Mouse (Mus musculus): Measurements from ENCODE around the gene Srsf10. TPM values are rescaled to one million over a fixed set of nuclear protein-coding genes. Genes with fewer than 3 reads are reported as not detected.
A peak's percentile ranks its signal among the peaks of the same experiment; 100 is the strongest.

Srsf10 gene
- polyA plus RNA-seq, 1 experiment, result 28.6 TPM

DNA sequence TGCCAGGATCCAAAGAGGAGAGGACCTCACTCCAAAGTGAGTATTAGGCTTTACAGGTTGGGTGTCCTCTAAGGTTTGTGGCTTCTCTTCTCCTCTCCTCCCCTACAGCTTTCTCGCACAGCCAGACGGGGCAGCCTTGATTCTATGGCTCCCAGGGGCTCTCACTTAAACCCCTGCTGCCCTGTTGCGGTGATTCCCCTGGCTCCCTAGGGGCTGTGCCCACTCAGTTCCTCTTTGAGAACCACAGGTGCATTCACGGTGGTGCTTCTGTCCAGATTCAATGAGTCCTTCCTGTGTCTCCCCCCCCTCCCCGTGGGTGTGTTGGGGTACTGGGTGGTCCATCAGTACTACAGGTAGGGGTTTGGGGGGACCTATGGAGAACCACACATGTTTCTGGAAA lies 44.5 kb downstream of the Srsf10 start:
- TF ChIP-seq GATA1 (IDR thresholded peaks at IDR 0.05; ENCODE audit: low read length) (no peak), TAL1 (IDR thresholded peaks at IDR 0.05; ENCODE audit: low read length) (no peak)
- no peaks in the 10 kb centered on the region for H3K36me3 ChIP-seq (ENCODE audit: control insufficient read depth)
- H3K9me3 ChIP-seq (ENCODE audit: control insufficient read depth, low read length), result no peaks in the 10 kb centered on the region
- peaks cover 49% of the 10 kb centered on the region for H3K4me1 ChIP-seq (ENCODE audit: control insufficient read depth)
- no peak overlapping the region for H3K4me3 ChIP-seq (replicated peaks)
- H3K27me3 ChIP-seq (ENCODE audit: control insufficient read depth), result no peaks in the 10 kb centered on the region

DNA sequence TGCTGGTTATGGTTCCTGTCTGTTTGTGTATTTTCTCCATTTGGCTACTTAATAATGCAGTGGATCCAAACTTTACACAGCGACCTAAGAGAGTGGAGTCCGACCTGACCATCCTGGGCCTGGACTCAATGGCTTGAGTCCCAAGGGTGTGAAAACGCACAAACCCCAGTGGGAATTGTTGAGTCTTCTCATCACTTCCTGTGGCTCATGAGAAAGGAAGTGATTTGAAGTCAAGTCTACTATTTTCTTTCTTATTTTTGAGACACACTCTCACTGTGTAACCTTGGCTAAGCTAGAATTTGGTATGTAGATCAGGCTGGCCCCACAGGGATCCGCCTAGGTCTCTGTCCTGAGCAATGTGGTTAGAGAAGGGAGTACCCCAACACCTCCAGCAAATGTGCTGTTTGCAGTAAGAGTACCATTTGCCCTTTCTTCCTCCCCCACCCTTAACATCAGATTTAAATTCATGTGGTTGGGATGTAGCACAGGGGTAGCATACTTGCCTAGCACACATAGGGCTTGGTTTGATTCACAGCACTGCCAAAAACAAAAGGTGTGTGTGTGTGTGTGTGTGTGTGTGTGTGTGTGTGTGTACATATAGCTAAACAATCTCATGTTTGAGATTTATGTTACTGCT lies 47.2 kb downstream of the Srsf10 start:
- H3K27me3 ChIP-seq (ENCODE audit: control insufficient read depth), result no peaks in the 10 kb centered on the region
- H3K36me3 ChIP-seq (ENCODE audit: control insufficient read depth), result no peaks in the 10 kb centered on the region
- H3K9me3 ChIP-seq (ENCODE audit: control insufficient read depth, low read length), result no peaks in the 10 kb centered on the region
- H3K4me3 ChIP-seq (replicated peaks), result no peak overlapping the region
- H3K4me1 ChIP-seq (ENCODE audit: control insufficient read depth), result peaks cover 37% of the 10 kb centered on the region
- TF ChIP-seq GATA1 (IDR thresholded peaks at IDR 0.05; ENCODE audit: low read length) (no peak), TAL1 (IDR thresholded peaks at IDR 0.05; ENCODE audit: low read length) (no peak)

- Histone ChIP-seq H3K36me3 (ENCODE audit: control insufficient read depth) (no peaks in the 10 kb centered on the region), H3K27me3 (ENCODE audit: control insufficient read depth) (no peaks in the 10 kb centered on the region), H3K9me3 (ENCODE audit: control insufficient read depth, low read length) (no peaks in the 10 kb centered on the region), H3K4me1 (ENCODE audit: control insufficient read depth) (peaks cover 28% of the 10 kb centered on the region), H3K4me3 (replicated peaks) (no peak overlapping the region)
- TF ChIP-seq GATA1 (IDR thresholded peaks at IDR 0.05; ENCODE audit: low read length), result no peak
- TF ChIP-seq TAL1 (IDR thresholded peaks at IDR 0.05; ENCODE audit: low read length), result no peak
Measured at GRCm38 (mm10) chr4:135904810-135905209, 49.3 kb downstream of the Srsf10 start.

DNA sequence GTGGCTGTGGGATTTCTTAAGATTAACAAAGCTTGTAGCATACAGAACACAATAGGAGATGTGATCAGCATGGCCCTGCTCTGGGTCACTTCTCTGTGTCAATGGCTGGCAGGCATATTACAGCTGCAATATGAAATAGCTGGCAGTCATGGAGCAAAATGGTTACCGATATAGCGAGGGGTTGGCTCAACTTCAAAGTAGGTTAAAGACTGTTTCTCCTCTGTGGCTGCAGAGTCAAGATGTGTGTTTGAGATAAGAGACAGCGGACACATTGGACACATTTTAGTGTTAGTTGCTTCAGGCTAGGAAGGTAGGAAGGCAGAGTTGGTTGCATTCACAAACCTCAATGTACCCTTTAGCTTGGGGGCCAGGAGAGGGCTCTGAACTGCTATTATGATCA lies 51.1 kb downstream of the Srsf10 start:
- H3K27me3 ChIP-seq (ENCODE audit: control insufficient read depth), result no peaks in the 10 kb centered on the region
- TF ChIP-seq GATA1 (IDR thresholded peaks at IDR 0.05; ENCODE audit: low read length) (peak; percentile 85), TAL1 (IDR thresholded peaks at IDR 0.05; ENCODE audit: low read length) (no peak)
- H3K36me3 ChIP-seq (ENCODE audit: control insufficient read depth), result no peaks in the 10 kb centered on the region
- peaks cover 36% of the 10 kb centered on the region for H3K4me1 ChIP-seq (ENCODE audit: control insufficient read depth)
- no peak overlapping the region for H3K4me3 ChIP-seq (replicated peaks)
- no peaks in the 10 kb centered on the region for H3K9me3 ChIP-seq (ENCODE audit: control insufficient read depth, low read length)

DNA sequence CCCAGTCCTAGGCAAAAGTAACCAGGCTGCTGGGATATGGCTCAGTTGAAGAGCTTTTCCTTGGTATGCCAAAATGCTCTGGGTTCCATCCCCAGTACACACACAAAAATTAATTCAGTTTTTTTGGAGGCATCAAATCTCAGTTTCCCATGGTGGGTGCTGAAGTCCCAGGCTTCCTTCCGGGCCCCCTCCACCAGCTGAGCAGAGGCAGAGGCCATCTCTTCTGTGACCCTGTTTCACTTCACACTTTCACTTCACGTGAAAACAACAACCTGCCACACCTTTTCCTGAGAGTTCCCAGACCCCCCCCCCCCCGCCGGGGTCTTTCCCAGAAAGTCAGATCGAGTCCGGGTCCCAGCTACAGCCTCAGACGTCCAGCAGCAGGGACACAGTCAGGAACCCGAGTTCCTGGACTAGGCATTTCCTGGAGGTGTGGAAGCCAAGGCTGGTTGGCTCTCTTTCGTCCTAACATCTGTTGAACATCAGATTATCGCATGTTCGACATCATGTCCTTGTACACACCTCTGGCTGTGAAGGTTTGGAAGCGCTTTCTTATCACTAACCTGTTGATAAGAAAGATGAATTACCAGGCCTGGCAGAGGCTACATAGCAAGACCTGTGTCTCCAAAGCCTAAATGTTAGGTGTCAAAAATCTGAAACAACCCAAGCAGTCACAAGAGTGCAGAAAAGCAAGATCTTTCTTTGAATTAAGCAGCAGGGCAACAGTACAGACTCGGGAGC lies 53.9 kb downstream of the Srsf10 start:
- TF ChIP-seq TAL1 (IDR thresholded peaks at IDR 0.05; ENCODE audit: low read length) (no peak), GATA1 (IDR thresholded peaks at IDR 0.05; ENCODE audit: low read length) (no peak)
- Histone ChIP-seq H3K9me3 (ENCODE audit: control insufficient read depth, low read length) (no peaks in the 10 kb centered on the region), H3K36me3 (ENCODE audit: control insufficient read depth) (no peaks in the 10 kb centered on the region), H3K4me1 (ENCODE audit: control insufficient read depth) (peaks cover 53% of the 10 kb centered on the region), H3K4me3 (replicated peaks) (no peak overlapping the region), H3K27me3 (ENCODE audit: control insufficient read depth) (no peaks in the 10 kb centered on the region)

GRCm38 (mm10) chr4:135911531-135911930 lies 56.0 kb downstream of the Srsf10 start:
- Histone ChIP-seq H3K36me3 (ENCODE audit: control insufficient read depth) (peaks cover under 1% of the 10 kb centered on the region; the same call in 1 of the 2 replicates), H3K4me3 (replicated peaks) (no peak overlapping the region), H3K4me1 (ENCODE audit: control insufficient read depth) (peaks cover 46% of the 10 kb centered on the region), H3K27me3 (ENCODE audit: control insufficient read depth) (no peaks in the 10 kb centered on the region), H3K9me3 (ENCODE audit: control insufficient read depth, low read length) (no peaks in the 10 kb centered on the region)
- TF ChIP-seq GATA1 (IDR thresholded peaks at IDR 0.05; ENCODE audit: low read length) (no peak), TAL1 (IDR thresholded peaks at IDR 0.05; ENCODE audit: low read length) (no peak)

DNA sequence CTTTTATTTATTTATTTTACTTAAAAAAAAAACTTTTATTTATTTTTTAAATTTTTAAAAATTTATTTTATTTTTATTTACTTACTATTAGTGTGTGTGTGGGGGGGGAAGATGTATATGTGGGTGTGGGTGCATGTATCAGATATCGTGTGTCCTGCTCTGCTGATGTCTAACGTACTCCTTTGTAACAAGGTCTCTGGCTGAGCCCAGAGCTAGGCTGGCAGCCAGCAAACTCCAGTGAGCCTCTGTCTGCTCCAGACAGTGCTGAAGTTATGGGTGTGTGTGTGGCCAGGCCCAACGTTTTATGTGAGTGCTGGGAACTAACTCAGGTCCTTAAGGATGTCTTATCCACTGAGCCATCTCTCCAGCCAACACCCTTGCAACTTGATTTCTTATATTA lies 56.6 kb downstream of the Srsf10 start:
- H3K9me3 ChIP-seq (ENCODE audit: control insufficient read depth, low read length), result no peaks in the 10 kb centered on the region
- peaks cover 6% of the 10 kb centered on the region for H3K36me3 ChIP-seq (ENCODE audit: control insufficient read depth)
- TF ChIP-seq TAL1 (IDR thresholded peaks at IDR 0.05; ENCODE audit: low read length) (no peak), GATA1 (IDR thresholded peaks at IDR 0.05; ENCODE audit: low read length) (no peak)
- peaks cover 41% of the 10 kb centered on the region for H3K4me1 ChIP-seq (ENCODE audit: control insufficient read depth)
- H3K4me3 ChIP-seq (replicated peaks), result no peak overlapping the region
- no peaks in the 10 kb centered on the region for H3K27me3 ChIP-seq (ENCODE audit: control insufficient read depth)

GRCm38 (mm10) chr4:135912835-135913234 lies 57.3 kb downstream of the Srsf10 start:
- TF ChIP-seq TAL1 (IDR thresholded peaks at IDR 0.05; ENCODE audit: low read length), result no peak
- peaks cover 8% of the 10 kb centered on the region for H3K36me3 ChIP-seq (ENCODE audit: control insufficient read depth)
- peaks cover 38% of the 10 kb centered on the region for H3K4me1 ChIP-seq (ENCODE audit: control insufficient read depth)
- no peaks in the 10 kb centered on the region for H3K27me3 ChIP-seq (ENCODE audit: control insufficient read depth)
- H3K9me3 ChIP-seq (ENCODE audit: control insufficient read depth, low read length), result no peaks in the 10 kb centered on the region
- H3K4me3 ChIP-seq (replicated peaks), result no peak overlapping the region

DNA sequence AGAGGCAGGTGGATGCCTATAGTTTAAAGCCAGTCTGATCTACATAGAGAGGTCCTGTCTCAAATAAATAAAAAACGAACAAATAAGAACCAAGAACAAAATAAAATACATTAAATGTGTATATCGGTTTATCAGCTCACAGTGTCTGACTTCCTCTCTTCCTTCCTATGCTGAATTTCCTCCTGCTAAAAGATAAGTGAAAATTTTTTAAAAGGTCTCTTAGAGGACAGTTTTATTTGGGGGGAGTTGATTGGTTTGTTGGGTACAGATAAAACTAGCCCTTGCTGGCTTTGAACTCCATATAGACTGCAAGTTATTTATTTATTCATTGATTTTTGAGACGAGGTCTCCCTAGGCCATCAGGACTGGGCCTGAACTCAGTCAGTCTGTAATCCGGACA lies 57.9 kb downstream of the Srsf10 start:
- Histone ChIP-seq H3K4me3 (replicated peaks) (no peak overlapping the region), H3K9me3 (ENCODE audit: control insufficient read depth, low read length) (no peaks in the 10 kb centered on the region), H3K4me1 (ENCODE audit: control insufficient read depth) (peaks cover 37% of the 10 kb centered on the region), H3K27me3 (ENCODE audit: control insufficient read depth) (no peaks in the 10 kb centered on the region), H3K36me3 (ENCODE audit: control insufficient read depth) (peaks cover 8% of the 10 kb centered on the region)
- TF ChIP-seq GATA1 (IDR thresholded peaks at IDR 0.05; ENCODE audit: low read length), result no peak
- no peak for TF ChIP-seq TAL1 (IDR thresholded peaks at IDR 0.05; ENCODE audit: low read length)
